Mouse (Mus musculus) liver, embryonic 11.5 days (tissue): ENCODE results near the gene Lrrc74a. TPM values are rescaled to one million over a fixed set of nuclear protein-coding genes. Genes with fewer than 3 reads are reported as not detected.

Experiments
- ATAC-seq: fragments of 200-750 bp; cut with Nextera tagmentation; replicated peaks from 2 replicates; pipeline ENCODE4 v1.8.0; 2017; ENCODE audit warnings: moderate number of reproducible peaks, mild to moderate bottlenecking, moderate TSS enrichment, moderate library complexity; ENCODE audit not compliant: low FRiP score
- DNase-seq: peaks from one replicate; pipeline ENCODE4 v3.0.0-alpha.2; 2017; ENCODE audit warnings: low spot score
- H3K27ac ChIP-seq: fragments of 300-500 bp; sonication (generic); 2 replicates; pipeline ENCODE4 v1.5.1; 2014; ENCODE audit warnings: mild to moderate bottlenecking, low read depth, low read length, control low read depth
- H3K27me3 ChIP-seq: fragments of 300-500 bp; sonication (generic); replicated peaks from 2 replicates; pipeline ENCODE4 v1.6.1; 2014; ENCODE audit warnings: low read length, mixed read lengths; ENCODE audit not compliant: control insufficient read depth, insufficient read depth
- H3K36me3 ChIP-seq: fragments of 300-500 bp; sonication (generic); 2 replicates; pipeline ENCODE4 v1.6.1; 2014; ENCODE audit warnings: mild to moderate bottlenecking, low read length, moderate library complexity, mixed read lengths; ENCODE audit not compliant: control insufficient read depth, insufficient read depth
- H3K4me1 ChIP-seq: fragments of 300-500 bp; sonication (generic); replicated peaks from 2 replicates; pipeline ENCODE4 v1.6.1; 2014; ENCODE audit warnings: low read length, mixed read lengths; ENCODE audit not compliant: control insufficient read depth, insufficient read depth
- H3K4me2 ChIP-seq: fragments of 300-500 bp; sonication (generic); 2 replicates; pipeline ENCODE4 v1.6.1; 2014; ENCODE audit warnings: mild to moderate bottlenecking, control low read depth, moderate library complexity
- H3K4me3 ChIP-seq: fragments of 300-500 bp; sonication (generic); 2 replicates; pipeline ENCODE4 v1.5.1; 2014; ENCODE audit warnings: low read depth, low read length, control low read depth
- H3K9ac ChIP-seq: fragments of 300-500 bp; sonication (generic); 2 replicates; pipeline ENCODE4 v1.6.1; 2014; ENCODE audit warnings: low read depth, low read length, control low read depth
- H3K9me3 ChIP-seq: fragments of 300-500 bp; sonication (generic); 2 replicates; pipeline ENCODE4 v1.6.1; 2016; ENCODE audit warnings: low read length, inconsistent platforms, mixed read lengths; ENCODE audit not compliant: control insufficient read depth
- WGBS: fragments of 180-500 bp; shearing (Covaris S2); extraction: QIAGEN DNeasy Blood & Tissue Kit; methylation state at CpG from one replicate; pipeline ENCODE4 v1.1.7; 2014; 5-methylcytosine and 5-hydroxymethylcytosine counted together
- polyA plus RNA-seq: library from polyadenylated mRNA; unstranded; fragments of >200 nt; fragmentation: Nextera tagmentation; extraction: Ambion mirVana; gene quantifications from 2 replicates; pipeline ENCODE4 v1.2.1, GENCODE M21; 2014

Lrrc74a gene
- polyA plus RNA-seq, 1 experiment from 2014 or later, result not detected

DNA sequence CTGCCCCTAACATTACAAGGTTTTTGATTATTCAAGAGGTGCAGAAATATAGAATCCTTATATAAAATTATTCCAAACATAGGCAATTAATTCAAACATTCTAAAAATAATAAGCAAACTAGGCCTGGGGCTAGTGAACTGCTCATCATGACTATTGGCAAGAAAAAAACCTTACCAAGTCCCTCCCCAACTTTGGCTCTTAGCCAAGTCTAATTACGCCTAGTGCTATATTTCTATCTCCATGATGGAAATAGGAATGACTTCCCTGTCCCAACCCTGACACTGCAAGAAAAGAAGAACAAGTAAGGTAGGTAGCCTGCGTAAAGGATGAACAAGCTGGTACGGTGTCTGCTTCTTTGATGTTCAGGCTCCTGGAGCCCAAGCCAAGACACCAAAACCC, 31.5 kb upstream of the Lrrc74a start:
- Histone ChIP-seq H3K4me1 (0 out of 2 replicates have a peak, but pooled peaks cover 3% of the 10 kb centered on the region), H3K9ac (no peak overlapping the region), H3K4me2 (no peak overlapping the region), H3K36me3 (no peaks in the 10 kb centered on the region), H3K27me3 (no peaks in the 10 kb centered on the region), H3K4me3 (no peak overlapping the region), H3K9me3 (no peaks in the 10 kb centered on the region), H3K27ac (no peak overlapping the region)
- WGBS, result 82% methylated on average over 3 of the region's 3 CpGs
- no peak for DNase-seq
- ATAC-seq, result no peak

DNA sequence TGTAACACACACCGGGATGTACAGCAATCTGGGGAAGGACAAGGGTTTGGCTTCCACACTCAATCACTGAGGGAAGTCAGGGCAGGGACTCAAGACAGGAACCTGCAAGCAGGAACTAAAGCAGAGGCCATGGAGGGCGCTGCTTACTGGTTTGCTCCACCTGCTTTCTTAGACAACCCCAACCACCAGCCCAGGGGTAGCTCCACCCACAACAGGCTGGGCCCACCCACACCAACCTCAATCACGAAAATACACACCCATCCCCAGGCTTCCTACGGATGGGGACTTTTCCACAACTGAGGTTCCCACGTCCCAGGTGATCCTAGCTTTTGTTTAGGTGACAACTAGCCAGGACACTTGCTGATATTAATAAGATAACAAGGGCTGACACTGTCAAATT, 28.3 kb upstream of the Lrrc74a start:
- H3K9ac ChIP-seq, result no peak overlapping the region
- H3K4me3 ChIP-seq, result no peak overlapping the region
- H3K27ac ChIP-seq, result no peak overlapping the region
- no peaks in the 10 kb centered on the region for H3K27me3 ChIP-seq
- no peak for DNase-seq
- WGBS, result 80% methylated on average over 5 of the region's 5 CpGs
- no peaks in the 10 kb centered on the region for H3K36me3 ChIP-seq
- H3K4me1 ChIP-seq, result 0 out of 2 replicates have a peak, but pooled peaks cover 3% of the 10 kb centered on the region
- no peak for ATAC-seq
- H3K4me2 ChIP-seq, result no peak overlapping the region
- H3K9me3 ChIP-seq, result no peaks in the 10 kb centered on the region

DNA sequence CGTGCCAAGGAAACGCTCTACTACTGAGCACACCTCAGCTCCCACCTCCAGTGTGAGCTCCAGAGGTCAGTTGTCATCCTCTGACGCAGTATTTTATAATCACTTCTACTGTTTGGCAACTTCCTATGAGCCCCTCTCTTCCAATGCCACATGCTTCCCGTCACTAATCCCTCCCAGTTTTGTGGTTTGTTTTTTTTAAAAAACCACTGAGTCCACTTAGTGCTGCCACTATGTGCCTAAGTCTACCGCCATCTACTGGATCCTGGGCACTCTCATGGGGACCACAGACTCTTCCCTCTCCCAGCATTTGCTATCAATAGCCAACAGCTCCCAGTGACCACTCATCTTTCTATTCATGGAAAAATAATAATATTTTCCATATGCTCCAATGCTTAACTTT, 20.1 kb upstream of the Lrrc74a start:
- Histone ChIP-seq H3K4me2 (no peak overlapping the region), H3K9me3 (no peaks in the 10 kb centered on the region), H3K9ac (no peak overlapping the region), H3K4me3 (no peak overlapping the region), H3K27me3 (no peaks in the 10 kb centered on the region), H3K36me3 (no peaks in the 10 kb centered on the region), H3K4me1 (no peaks in the 10 kb centered on the region), H3K27ac (no peak overlapping the region)
- WGBS, result 42% methylated on average over 5 of the region's 5 CpGs
- DNase-seq (no peak), ATAC-seq (0 out of 2 replicates have a peak, but pooled peaks have one; percentile 57)

DNA sequence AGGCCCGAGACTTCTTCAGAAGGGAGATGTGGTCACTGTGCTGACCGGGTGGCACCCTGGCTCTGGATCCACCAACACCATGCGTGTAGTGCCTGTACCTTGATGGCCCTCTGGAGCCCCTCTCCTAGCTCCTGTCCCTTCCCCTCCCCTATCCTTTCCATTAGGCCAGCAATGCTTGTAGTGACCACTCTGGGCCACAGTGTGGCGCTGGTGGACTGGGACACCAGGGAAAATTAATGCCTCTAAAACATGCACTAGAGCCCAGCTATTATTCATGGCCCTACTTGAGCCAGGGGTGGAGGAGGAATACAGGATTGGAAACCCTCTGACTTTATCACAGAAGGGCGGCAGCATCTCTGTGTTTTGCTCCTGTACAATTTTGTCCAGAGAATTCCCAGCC, 18.8 kb upstream of the Lrrc74a start:
- Histone ChIP-seq H3K36me3 (no peaks in the 10 kb centered on the region), H3K27ac (no peak overlapping the region), H3K9ac (no peak overlapping the region), H3K9me3 (no peaks in the 10 kb centered on the region), H3K27me3 (no peaks in the 10 kb centered on the region), H3K4me1 (no peaks in the 10 kb centered on the region), H3K4me2 (no peak overlapping the region), H3K4me3 (no peak overlapping the region)
- DNase-seq (peak; percentile 64), ATAC-seq (no peak)
- 45% methylated on average over 5 of the region's 5 CpGs for WGBS

DNA sequence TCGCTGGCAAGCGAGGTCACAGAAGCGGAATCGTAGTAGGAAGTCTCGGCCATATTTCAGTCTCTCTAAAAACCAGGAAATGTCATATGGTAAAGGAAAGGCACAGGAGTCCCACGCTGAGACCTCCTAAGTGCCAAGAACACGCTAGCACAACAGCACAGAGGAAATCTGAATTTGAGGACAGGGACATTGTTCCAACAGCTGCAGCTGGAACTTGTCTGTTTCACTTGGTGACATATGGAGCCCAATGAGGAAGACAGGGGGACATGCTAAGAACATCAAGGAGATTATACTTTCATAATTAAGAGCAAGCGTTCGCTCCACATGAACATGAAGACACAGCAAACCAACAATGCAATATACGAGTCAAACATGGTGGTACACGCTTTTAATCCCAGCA, 17.2 kb upstream of the Lrrc74a start:
- ATAC-seq (no peak), DNase-seq (no peak)
- no peak overlapping the region for H3K4me3 ChIP-seq
- H3K4me1 ChIP-seq, result no peaks in the 10 kb centered on the region
- 87% methylated on average over 11 of the region's 11 CpGs for WGBS
- no peaks in the 10 kb centered on the region for H3K27me3 ChIP-seq
- no peak overlapping the region for H3K4me2 ChIP-seq
- H3K36me3 ChIP-seq, result no peaks in the 10 kb centered on the region
- no peaks in the 10 kb centered on the region for H3K9me3 ChIP-seq
- no peak overlapping the region for H3K27ac ChIP-seq
- no peak overlapping the region for H3K9ac ChIP-seq

DNA sequence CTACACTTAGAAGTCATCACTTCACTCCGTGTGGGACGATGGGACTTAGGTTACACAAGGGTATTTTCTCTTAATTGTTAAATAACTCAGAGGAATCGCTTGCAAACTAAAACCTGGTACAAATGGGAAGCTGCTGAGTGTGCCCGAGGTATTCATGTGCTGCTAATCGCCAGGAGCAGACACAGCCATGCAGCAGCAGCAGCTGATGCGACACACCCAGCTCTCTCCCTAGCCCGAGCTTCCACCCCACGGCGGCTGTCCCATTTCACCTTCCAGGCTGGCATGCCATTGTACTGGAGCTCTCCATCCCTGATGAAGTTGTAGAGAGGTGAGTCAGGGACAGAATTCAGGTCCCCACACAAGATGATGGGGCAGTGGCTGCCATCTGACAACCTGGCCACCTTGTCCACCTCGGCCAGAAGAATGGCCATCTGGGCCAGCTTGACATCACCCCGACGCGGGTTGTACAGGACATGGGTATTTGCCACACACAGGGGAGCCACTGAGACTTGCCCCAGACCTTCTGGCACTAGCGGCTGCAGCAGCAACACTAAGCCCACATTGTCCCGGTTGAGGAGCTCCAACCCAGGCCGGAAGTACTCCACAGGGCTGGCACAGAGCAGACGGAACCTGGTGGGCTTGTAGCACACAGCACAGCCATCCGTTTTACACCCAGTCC, 14.1 kb upstream of the Lrrc74a start:
- H3K27me3 ChIP-seq, result no peaks in the 10 kb centered on the region
- no peak for DNase-seq
- WGBS, result 85% methylated on average over 18 of the region's 18 CpGs
- no peak for ATAC-seq
- no peak overlapping the region for H3K4me3 ChIP-seq
- no peaks in the 10 kb centered on the region for H3K9me3 ChIP-seq
- H3K4me1 ChIP-seq, result no peaks in the 10 kb centered on the region
- H3K27ac ChIP-seq, result no peak overlapping the region
- H3K9ac ChIP-seq, result no peak overlapping the region
- H3K36me3 ChIP-seq, result no peaks in the 10 kb centered on the region
- H3K4me2 ChIP-seq, result no peak overlapping the region

DNA sequence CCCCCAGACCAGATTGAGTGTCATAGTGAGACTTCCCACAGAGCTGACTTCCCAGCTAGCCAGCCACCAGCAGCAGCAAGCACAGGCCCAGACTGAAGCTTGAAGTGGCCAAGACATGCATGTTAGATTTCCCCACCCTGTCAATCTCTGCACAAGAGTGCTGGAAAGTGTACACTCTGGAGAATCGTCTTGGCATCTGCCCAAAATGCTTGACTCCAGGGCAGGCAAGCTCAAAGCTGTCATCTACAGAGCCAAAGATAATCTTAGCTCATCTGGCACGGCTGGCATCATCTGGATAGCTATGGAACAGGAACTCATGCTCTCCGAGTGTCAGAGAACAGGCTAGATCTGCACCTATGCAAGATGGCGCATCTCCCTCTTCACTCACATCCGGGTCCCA, 12.7 kb upstream of the Lrrc74a start:
- Histone ChIP-seq H3K27ac (no peak overlapping the region), H3K9me3 (no peaks in the 10 kb centered on the region), H3K27me3 (no peaks in the 10 kb centered on the region), H3K36me3 (no peaks in the 10 kb centered on the region), H3K9ac (no peak overlapping the region), H3K4me3 (no peak overlapping the region), H3K4me1 (no peaks in the 10 kb centered on the region; the same call in 1 of the 2 replicates), H3K4me2 (no peak overlapping the region)
- DNase-seq (no peak), ATAC-seq (no peak)
- 86% methylated on average over 5 of the region's 5 CpGs for WGBS

DNA sequence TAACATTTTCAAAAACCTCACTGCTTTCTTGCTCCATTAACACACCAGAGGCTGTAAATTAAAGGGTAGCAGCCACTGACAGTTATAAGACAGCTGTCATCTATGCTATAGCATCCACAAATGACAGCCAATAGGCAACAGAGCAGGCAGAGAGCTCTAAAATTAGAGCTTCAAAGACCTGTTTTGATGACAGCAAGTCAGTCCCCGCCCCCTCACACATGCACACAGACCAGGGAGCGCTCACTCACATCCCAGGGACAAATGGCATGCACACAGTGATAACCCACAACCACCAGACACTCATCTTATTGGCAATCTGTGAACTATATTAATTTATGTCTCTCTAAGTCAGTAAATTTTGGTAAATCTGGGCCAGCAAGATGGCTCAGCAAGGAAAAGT, 9.9 kb upstream of the Lrrc74a start:
- WGBS, result 70% methylated on average over 2 of the region's 2 CpGs
- Histone ChIP-seq H3K9ac (no peak overlapping the region), H3K27ac (no peak overlapping the region), H3K4me3 (no peak overlapping the region), H3K36me3 (no peaks in the 10 kb centered on the region), H3K4me2 (no peak overlapping the region), H3K4me1 (no peaks in the 10 kb centered on the region; the same call in 1 of the 2 replicates), H3K27me3 (no peaks in the 10 kb centered on the region), H3K9me3 (no peaks in the 10 kb centered on the region)
- DNase-seq, result no peak
- ATAC-seq, result no peak

DNA sequence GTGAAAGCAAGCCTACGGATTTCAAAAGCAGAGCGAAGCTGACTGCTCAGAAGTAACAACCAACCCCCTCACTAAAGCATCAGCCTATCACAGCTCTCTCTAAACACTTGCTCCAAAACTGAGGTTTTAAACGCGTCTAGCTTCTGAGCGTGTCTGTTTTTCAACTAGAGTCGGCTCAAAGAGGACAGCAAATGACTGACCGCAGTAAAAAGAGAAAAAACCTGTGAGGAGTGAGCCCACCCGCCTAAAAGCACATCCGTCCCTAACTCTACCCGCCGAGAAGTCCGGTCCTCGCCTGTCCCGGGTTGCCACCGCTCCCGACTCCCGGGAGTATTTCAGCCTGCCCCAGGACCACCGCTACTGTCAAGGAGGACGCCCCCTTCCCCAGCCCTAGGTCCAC, 8.5 kb upstream of the Lrrc74a start:
- no peak overlapping the region for H3K27ac ChIP-seq
- WGBS, result under 1% methylated on average over 19 of the region's 19 CpGs
- ATAC-seq, result peak; percentile 33

More for the DNA sequence above, 8.5 kb upstream of the Lrrc74a start:
- Histone ChIP-seq H3K27me3 (no peaks in the 10 kb centered on the region), H3K4me1 (no peaks in the 10 kb centered on the region; the same call in 1 of the 2 replicates), H3K36me3 (no peaks in the 10 kb centered on the region), H3K9me3 (no peaks in the 10 kb centered on the region), H3K4me3 (peak overlapping the region; percentile 79), H3K9ac (peak overlapping the region; percentile 72), H3K4me2 (peak overlapping the region; percentile 99)
- DNase-seq, result peak; percentile 75
